Mouse (Mus musculus) embryo, embryonic 9.5 days (tissue): Measurements from ENCODE around the gene Pcbp2.

Source experiments
- DNase-seq: peaks from one replicate; pipeline ENCODE4 v3.0.0-alpha.2; 2017; ENCODE audit errors: extremely low spot score

Pcbp2 gene

DNA sequence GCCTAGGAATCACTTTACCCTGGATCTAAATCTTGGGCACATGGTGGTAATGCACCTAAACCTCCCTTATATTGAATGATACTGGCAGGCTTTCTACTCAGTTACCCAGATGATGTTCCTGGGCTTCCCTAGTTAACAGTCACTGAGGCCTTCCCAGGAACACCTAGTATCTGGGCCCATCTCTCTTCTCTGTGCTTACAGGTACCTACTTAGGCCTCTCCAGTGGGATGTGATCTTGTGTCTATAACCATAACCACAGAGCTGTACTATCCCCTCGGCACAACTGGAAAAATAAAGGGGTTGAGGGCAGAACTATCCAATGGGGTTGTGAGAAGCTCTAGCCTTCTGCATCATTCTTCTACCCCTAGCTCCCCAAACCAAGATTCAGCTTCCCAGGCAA is 36.5 kb downstream of the Pcbp2 start:
- no peak for DNase-seq

DNA sequence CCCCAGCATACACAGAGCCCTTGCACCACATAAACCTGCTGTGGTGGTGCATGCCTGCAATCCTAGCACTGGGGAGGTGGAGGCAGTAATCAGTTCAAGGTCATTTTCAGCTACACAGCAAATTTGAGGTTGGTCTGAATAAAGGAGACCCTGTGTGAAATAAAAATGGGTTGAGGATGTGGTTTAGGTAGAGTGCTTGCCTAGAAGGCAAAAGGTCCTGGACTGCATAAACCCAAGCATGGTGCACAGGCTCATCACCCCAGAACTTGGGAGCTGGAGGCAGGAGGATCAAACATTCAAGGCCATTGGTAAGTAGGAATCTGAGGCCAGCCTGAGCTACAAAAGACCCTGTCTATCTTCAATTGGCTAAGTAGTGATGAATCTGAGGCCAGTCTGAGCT is 37.2 kb downstream of the Pcbp2 start:
- DNase-seq = no peak

DNA sequence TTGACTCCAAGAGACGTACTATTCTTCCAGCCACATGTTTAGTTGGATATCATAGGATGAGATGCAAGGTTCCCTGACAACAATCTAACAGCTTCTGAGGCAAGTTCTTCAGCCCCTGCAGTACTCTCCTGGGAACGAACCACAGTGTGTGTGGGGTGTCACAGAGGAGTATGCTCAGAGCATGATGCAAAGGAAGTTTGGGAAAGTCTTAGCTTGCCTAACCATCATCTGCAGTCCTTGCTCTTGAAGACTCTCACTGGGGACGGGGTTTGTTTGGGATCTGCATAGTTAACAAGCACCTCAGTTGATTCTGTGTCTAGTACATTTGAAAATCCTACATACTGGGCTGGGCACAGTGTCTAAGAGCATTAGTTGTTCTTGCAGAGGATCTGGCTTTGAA is 38.0 kb downstream of the Pcbp2 start:
- no peak for DNase-seq

DNA sequence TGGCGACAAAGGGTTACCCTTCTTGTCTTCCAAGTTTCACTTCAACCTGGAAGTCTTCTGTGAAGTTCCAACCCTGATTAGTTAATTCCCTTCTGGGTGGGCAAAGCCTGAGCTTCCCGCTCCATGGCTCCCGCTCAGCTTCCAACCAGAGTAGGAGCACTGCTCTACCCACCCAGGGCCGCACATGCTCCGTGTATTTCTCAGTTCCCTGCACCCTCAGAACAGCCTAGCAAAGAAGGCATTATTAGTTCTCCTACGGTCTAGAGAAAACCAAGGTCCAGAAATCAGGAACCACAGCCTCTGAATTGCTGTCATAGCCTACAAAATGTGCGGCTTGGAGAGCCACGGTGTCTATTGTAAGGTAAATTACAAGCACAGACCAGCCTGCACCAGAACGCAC is 39.8 kb downstream of the Pcbp2 start:
- DNase-seq = no peak

DNA sequence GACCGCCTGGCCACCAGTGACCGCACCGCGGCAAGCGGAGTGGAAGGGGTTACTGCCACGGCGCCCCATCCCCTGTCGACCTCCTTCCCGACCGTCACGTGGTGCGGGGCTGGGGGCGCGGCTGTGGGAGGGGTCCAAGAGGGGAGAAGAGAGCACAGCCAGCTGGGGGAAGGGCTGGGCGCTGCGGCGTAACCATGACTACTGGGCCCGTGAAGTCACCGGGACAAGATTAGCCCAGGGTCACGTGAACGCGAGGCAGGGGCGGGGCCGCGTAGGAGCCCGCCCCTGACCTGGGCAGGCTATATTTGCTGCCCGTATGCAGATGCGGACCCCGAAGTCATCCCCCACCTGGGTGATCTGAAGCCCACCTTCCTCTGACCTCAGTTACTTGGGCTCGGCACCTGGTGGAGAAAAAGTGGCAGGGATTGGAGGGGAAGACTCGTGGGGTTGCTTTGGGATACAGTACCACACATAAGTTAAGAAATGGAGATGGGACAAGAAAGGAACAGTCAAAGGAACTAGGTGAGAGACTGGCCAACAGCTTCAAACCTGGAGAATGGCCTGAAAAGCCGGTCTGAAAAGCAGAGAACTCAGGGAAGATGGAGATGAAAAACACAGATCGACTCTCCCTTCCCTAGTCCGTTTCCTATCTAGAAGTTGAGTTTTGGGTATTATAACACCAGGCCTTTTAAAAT is 40.4 kb downstream of the Pcbp2 start:
- peak; percentile 97 for DNase-seq

DNA sequence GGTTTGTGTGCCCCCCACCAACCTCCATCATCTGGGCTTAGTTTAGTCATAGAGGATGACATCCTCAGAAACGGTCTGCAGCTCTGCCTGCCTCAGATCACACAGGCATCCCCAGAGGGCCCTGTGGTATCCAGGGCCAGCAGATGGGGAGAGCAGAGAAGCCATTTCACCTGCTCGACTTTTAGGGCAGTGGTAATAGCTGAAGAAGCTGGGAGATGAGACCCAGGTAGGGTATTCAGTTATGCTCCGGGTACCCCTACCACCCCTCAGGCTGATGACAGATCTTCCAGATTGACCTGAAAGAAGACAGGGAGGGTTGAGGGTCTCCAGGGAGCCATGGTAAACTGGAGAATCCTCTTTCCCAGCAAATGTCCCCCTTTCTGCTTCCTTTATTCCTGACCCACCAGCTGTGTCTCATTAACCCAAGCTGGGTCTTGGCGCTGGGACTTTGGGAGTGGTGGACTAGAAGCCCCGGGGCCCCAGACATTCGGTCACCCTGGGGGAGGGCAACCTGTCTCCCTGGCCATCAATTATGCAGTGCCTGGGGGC is 41.0 kb downstream of the Pcbp2 start:
- peak; percentile 54 for DNase-seq

DNA sequence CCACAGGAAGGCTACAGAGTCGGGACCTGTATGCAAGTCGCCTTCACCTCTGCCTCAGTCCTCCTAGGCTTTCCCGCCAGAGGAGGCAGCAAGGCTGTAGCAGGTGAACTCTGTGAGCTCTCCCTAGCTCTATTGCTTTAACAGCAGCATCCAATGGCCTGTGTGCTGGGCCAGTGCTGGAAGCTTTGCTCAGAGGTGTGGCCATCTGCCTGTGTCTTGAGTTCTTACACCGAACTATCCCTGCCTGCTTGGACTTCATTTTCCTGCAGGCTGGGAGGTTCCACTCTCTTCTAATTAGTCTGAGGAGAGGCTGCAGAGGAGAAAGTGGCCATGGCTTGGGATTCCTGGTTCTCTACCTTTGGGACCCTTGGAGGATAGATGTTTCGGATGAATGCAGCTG is 41.7 kb downstream of the Pcbp2 start:
- DNase-seq = no peak

DNA sequence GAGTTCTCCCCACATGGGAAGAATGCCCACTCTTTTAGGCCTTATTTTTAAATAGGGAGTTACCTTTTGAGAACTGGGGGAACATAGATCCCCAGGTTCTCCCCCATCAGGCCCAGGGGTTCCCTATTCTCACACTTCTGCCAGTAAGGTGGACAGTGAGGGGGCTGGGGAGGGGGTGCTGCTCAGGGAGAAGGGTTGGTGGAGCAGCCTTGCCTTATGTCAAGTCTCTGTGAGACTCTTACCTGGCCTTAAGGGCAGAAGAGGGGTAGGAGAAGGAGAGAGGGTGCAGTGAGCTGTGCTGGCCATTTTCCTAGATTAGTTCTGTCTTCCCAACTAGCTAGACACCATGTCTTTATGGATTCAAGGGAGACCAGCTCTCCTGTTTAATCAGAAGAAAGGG is 42.1 kb downstream of the Pcbp2 start:
- DNase-seq = no peak

DNA sequence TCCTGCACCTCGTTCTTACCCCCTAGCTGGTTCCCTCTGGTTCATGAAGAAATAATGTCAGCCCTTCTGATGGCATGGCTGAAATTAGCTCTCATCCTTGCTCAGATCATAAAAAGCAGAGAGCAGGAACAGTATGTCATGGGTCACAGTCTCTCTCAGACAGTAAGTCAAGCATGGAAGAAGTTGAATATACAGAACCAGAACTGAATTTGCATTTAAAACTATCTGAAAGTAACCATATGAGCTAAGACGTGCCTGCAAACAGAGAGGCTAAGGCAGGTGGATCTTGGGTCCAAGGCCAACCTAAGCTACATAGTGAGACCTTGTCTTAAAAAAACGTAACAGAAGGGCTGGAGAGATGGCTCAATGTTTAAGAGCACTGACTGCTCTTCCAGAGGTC is 42.7 kb downstream of the Pcbp2 start:
- DNase-seq = no peak

DNA sequence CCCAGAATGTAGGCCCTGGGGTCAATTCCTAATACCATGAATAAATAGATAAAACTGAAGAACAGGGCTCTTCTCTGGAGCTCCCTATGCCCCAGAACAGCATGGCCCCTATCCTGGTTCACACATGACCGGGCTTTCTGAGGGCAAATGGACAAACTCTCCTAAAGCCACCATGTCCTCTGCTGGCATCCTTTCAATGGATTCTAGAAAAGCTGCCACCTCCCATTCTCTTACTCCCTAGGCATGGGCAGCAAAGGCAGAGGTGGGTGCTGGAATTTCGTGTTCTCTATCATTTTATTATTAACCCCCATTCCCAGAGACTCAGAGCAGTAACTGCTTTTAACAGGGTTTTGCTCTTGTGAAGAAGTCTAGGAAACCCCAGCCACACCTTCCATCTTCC is 44.9 kb downstream of the Pcbp2 start:
- DNase-seq = no peak

DNA sequence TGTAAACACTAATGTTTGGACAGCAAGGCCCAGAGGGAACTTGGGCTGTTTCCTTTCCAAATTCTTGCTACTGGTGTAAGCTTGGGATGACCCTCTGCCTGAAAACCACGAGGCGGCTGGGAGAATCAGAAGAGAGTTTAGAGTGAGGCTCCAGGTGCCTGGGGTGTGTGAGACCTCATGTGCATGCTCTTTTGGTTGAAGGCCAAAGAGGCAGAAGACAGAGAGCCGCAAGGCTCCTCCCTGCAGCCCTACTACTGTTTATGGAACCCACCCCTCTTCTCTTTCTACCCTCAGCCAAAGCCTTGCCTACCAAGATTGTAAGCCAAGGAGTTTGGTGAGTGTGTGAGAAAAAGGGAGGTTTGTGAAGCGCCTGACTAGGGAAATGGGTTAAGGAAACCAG is 45.5 kb downstream of the Pcbp2 start:
- no peak for DNase-seq

DNA sequence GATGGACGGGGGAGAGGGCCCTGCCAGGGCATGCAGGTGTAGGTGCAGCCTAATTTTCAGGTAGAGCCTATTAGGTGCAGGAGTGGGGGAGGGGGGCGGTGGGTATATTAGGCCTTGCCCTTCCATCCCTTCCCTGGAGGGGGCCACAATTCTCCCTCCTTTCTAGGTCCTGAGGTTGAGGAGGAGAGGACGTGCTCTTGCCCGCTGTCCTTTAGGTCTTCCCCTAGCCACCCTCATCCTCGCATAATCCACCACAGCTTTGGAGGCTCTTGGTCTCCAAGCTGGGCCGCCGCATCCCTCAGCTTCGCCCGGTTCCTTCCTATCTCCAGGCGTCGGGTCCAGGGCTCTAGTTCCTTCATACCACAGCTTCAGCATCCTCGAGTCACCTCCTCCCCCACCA is 46.0 kb downstream of the Pcbp2 start:
- DNase-seq = no peak

DNA sequence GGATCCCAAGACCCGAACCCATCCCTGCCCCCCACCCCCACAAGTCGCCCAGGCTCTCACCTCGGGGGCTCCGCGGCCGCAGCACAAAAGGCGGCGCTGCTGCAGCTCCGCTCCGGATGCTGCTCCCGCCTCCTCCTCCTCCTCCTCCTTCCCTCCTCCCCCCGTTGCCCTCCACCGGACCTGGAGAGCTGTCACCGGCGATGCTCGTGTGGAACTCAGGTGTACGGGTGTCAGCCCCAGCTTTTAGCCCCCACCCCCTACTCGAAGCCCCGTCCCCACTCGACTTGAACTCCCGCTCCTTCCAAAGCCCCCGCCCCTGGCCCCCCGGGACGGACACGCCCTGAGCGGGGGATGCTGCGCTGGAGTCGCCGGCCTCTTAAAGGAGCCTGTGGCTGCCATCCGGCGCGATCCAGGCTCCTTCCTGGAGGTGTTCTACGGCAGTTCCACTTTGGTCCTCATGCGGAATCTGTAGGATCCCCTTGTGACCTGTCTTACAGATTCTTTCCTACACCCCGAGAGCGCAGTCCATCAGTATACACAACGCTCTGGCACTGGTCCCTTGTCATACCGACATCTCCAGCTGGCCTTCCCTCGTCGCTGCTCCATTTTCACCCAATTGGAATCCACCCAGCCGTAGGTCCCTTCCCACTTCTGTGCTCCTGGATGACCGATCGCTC is 46.5 kb downstream of the Pcbp2 start, which contains the start of gene Map3k12:
TSS of gene Map3k12 (minus strand) at position 337 of the 677 bp plus-strand sequence.
- DNase-seq = peak; percentile 85

DNA sequence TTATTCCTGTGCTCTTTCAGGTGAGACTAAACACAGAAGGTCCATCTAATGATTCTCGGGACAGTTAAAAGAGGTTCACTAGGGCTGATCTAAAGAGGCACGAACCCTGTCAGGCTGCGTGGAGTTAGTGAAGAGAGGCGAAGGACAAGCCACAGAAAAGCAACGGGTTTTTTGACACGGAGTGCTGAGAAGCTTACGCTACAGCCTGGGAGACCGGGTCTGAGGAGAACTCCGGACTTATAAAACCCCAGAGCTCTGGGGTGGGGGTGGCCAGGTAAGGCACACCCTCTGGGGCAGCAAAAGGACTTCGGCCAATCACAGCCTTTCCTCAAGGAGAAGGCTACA is 47.3 kb downstream of the Pcbp2 start:
- no peak for DNase-seq

DNA sequence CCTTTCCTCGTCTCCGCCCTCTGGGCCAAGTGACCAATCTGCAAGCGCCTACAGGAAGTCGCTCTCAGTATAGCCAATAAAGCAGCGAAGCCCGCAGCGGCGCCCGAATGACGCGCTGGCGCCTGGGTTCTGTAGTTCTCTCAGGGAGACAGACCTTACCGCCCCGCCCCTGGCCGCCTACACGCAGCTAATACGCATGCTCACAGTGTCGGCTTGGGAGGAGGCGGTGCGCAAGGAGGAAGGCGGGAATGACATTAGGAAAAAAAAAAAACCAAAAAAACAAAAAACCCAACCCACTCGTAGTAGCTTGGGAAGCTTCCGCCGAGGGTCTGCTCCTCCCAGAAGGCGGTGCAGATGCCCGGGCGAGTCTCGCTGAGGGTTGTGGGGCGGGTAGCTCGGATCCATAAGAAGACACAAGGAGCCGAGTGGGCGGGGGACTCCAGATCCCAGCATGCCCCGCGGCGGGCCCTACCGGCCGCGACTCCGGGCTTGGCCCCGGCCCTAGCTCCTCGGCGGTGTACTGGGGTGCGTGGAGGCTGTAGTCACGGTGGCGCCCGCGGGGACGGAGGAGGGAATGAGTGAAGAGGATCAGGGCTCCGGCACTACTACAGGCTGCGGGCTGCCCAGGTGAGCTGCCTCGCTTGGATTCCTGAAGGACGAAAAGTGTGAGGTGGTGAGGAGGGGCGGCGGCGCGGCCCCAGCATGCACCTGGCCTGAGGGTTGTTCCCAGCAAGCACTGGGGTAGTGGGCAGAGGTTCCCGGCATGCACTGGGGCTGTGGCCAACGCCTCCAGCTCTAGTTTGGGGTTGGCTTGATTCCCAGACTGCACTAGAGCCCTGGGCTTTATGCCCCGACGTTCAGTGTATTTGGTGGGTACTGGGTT is 47.9 kb downstream of the Pcbp2 start, which contains the start of gene Tarbp2:
TSS of gene Tarbp2 (plus strand) at position 217 of the 883 bp plus-strand sequence.
- peak; percentile 98 for DNase-seq

DNA sequence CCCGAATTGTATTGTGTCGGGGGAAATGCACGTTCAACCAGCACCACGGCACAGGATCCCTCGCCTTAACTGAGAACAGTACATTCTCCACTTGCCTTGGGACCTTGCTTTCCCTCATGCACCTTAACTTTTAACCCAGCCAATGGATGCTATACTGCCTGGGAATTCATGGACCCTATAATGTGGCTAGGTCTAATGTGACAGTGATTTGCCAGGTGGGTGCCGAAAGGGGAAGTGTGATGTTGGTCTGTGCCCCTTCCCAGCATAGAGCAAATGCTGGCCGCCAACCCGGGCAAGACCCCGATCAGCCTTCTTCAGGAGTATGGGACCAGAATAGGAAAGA is 48.5 kb downstream of the Pcbp2 start:
- DNase-seq = no peak

DNA sequence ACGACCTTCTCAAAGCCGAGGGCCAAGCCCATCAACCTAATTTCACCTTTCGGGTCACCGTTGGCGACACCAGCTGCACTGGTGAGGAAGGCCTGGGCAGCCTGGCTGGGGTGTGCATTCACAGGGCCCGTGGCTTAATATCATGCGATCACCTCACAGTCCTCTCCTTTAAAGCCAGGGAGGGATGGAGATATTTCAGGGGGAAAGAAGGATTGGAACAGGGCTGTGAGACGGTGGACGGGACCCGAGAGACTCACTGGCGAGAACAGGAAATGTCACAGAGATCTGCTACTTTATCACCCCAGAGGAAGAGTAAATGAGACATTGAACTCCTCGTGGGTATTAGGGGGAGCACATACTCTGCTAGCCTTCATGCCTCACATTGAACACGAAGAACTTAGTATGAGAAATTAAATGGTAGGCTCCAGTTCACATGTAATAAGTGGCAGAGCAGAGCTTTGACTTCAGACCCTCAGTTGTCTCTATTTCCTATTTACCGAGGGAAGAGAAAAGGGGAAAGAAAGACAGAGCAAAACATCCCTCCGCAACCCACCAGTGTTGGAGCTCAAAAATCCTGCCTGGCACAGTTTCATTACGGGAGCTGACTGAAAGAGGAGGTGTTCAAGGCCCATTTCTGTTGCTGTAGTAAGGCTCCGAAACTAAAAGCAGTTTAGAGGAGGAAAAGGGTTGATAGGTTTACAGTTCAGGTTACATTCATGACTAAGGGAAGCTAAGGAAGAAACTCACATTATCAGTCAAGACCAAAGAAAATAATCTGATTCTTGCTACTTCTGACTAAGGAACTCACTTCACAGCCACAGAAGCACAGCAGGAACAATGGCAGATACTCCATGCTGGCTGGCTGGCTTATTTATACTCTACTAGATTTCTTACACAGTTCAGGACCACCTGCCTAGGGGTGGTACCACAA is 49.1 kb downstream of the Pcbp2 start:
- DNase-seq = no peak

DNA sequence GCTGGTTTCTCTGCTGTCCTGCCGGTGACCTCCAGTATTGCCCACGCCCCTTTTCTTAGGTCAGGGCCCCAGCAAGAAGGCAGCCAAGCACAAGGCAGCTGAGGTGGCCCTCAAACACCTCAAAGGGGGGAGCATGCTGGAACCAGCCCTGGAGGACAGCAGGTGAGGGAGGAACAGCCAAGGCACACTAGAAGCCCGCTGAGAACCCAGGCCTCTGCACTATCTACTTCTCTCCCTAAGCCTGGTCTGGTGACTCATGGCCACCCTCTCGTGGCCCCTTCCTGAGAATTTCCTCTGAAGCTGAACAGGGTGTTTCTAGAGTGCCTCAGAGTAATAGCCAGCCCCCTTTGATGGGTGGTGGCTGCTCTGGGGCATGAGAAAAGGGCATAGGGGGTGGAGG is 50.1 kb downstream of the Pcbp2 start:
- no peak for DNase-seq

DNA sequence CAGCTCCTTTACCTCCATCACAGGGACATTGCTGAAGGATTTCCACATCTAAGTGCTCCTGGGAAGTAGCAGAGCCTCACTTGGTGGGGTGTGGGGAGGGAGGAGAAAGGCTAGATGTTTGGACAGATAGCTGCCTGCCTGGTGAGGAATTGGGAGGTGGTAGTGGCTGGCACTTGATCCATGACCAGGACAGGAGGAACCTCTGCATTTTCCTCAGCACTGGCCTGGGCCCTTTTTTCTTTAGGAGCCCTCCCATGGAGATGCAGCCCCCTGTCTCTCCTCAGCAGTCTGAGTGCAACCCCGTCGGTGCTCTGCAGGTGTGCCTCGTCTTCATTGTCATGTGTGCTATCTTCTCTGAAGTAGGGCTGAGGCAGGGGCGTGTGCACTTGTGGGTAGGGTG is 51.1 kb downstream of the Pcbp2 start:
- no peak for DNase-seq

DNA sequence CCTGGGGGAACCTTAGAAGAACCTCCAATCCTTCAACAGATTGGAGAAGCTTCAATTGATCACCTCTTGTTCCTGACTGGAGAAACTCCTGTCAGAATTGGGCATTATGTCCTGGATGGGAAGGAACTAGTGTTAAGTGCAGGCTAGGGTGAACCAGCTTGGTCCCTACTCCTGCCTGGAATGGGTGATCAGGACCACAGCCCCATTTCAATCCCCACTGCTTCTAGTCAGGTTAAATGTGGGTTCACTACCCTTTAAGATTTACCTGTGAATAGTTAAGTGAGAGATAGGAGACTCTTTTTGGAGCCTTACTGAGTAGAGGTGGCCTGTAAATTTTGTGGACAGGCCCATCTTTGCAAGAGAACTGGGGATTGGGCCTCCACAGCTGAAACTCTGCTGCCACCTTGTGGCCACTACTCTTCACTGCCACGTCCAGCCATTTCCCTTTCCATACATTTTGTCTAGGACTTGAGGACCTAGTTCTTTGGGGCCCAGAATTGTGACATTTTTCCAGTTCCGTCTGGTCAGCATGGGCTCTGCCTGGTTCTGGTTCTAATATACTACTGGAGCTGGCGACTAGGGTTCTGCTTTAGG is 54.6 kb downstream of the Pcbp2 start, which contains the start of gene Npff:
TSS of gene Npff (minus strand) at position 51 of the 594 bp plus-strand sequence.
- peak; percentile 77 for DNase-seq
